Mouse (Mus musculus) stomach, embryonic 16.5 days (tissue): ENCODE results near the gene Rps6kb1. TPM values are rescaled to one million over a fixed set of nuclear protein-coding genes. Genes with fewer than 3 reads are reported as not detected.

Experiments used
- ATAC-seq: fragments of 200-750 bp; cut with Nextera tagmentation; 2 replicates; pipeline ENCODE4 v1.8.0; 2017; ENCODE audit warnings: moderate number of reproducible peaks, moderate TSS enrichment; ENCODE audit not compliant: insufficient read depth, low FRiP score
- H3K27ac ChIP-seq: fragments of 300-500 bp; sonication (generic); 2 replicates; pipeline ENCODE4 v1.5.1; 2014; ENCODE audit warnings: low read length
- H3K27me3 ChIP-seq: fragments of 300-500 bp; sonication (generic); 2 replicates; pipeline ENCODE4 v1.6.1; 2014; ENCODE audit warnings: low read length, control low read depth, mixed read lengths; ENCODE audit not compliant: control insufficient read depth, insufficient read depth
- H3K36me3 ChIP-seq: fragments of 300-500 bp; sonication (generic); 2 replicates; pipeline ENCODE4 v1.6.1; 2014; ENCODE audit warnings: low read length; ENCODE audit not compliant: control insufficient read depth, insufficient read depth
- H3K4me1 ChIP-seq: fragments of 300-500 bp; sonication (generic); 2 replicates; pipeline ENCODE4 v1.6.1; 2014; ENCODE audit warnings: low read length, control low read depth, mixed read lengths; ENCODE audit not compliant: control insufficient read depth, insufficient read depth
- H3K4me2 ChIP-seq: fragments of 300-500 bp; sonication (generic); 2 replicates; pipeline ENCODE4 v1.6.1; 2014; ENCODE audit warnings: low read depth, low read length, mixed read lengths
- H3K4me3 ChIP-seq: fragments of 300-500 bp; sonication (generic); replicated peaks from 2 replicates; pipeline ENCODE4 v1.5.1; 2014; ENCODE audit warnings: mild to moderate bottlenecking, low read length
- H3K9ac ChIP-seq: fragments of 300-500 bp; sonication (generic); 2 replicates; pipeline ENCODE4 v1.6.1; 2014; ENCODE audit warnings: low read length
- H3K9me3 ChIP-seq: fragments of 300-500 bp; sonication (generic); replicated peaks from 2 replicates; pipeline ENCODE4 v1.6.1; 2016; ENCODE audit warnings: low read length, control low read depth; ENCODE audit not compliant: control insufficient read depth
- WGBS: fragments of 180-500 bp; shearing (Covaris S2); extraction: QIAGEN DNeasy Blood & Tissue Kit; methylation state at CpG from one replicate; pipeline ENCODE4 v1.1.7; 2014; 5-methylcytosine and 5-hydroxymethylcytosine counted together
- polyA plus RNA-seq: library from polyadenylated mRNA; unstranded; fragments of >200 nt; fragmentation: Nextera tagmentation; extraction: Ambion mirVana; gene quantifications from 2 replicates; pipeline ENCODE4 v1.2.1, GENCODE M21; 2015

The Rps6kb1 gene
- polyA plus RNA-seq, 1 experiment from 2014 or later = 60.0 TPM

- Histone ChIP-seq H3K4me1 (peaks cover 14% of the 10 kb centered on the region), H3K36me3 (no peaks in the 10 kb centered on the region), H3K9ac (peak overlapping the region; percentile 95; the same call in 1 of the 2 replicates), H3K9me3 (no peaks in the 10 kb centered on the region), H3K4me2 (peak overlapping the region; percentile 64), H3K4me3 (peak overlapping the region; percentile 75; the same call in 1 of the 2 replicates), H3K27ac (peak overlapping the region; percentile 100), H3K27me3 (no peaks in the 10 kb centered on the region)
- WGBS = 19% methylated on average over 7 of the region's 7 CpGs
- ATAC-seq = no peak
These were observed 43.2 kb upstream of the Rps6kb1 start for GRCm38 (mm10) chr11:86587830-86588229.

GRCm38 (mm10) chr11:86586868-86587792 is 42.5 kb upstream of the Rps6kb1 start:
- Histone ChIP-seq H3K9ac (peak overlapping the region; percentile 95), H3K36me3 (no peaks in the 10 kb centered on the region), H3K27me3 (no peaks in the 10 kb centered on the region), H3K4me3 (peak overlapping the region; percentile 75), H3K4me2 (peak overlapping the region; percentile 64), H3K4me1 (peaks cover 14% of the 10 kb centered on the region), H3K27ac (peak overlapping the region; percentile 100), H3K9me3 (no peaks in the 10 kb centered on the region)
- peak; percentile 93 for ATAC-seq
- WGBS = 2% methylated on average over 15 of the region's 15 CpGs

- peak overlapping the region; percentile 95 for H3K9ac ChIP-seq
- no peaks in the 10 kb centered on the region for H3K9me3 ChIP-seq
- no peak for ATAC-seq
- peak overlapping the region; percentile 100 for H3K27ac ChIP-seq
- H3K4me2 ChIP-seq = peak overlapping the region; percentile 64
- peaks cover 19% of the 10 kb centered on the region for H3K4me1 ChIP-seq
- H3K4me3 ChIP-seq = peak overlapping the region; percentile 75
- H3K36me3 ChIP-seq = no peaks in the 10 kb centered on the region
- 11% methylated on average over 12 of the region's 12 CpGs for WGBS
- no peaks in the 10 kb centered on the region for H3K27me3 ChIP-seq
These were observed 41.7 kb upstream of the Rps6kb1 start for GRCm38 (mm10) chr11:86586177-86586867.

GRCm38 (mm10) chr11:86585598-86585984 is 41.0 kb upstream of the Rps6kb1 start:
- Histone ChIP-seq H3K4me1 (peaks cover 21% of the 10 kb centered on the region), H3K4me3 (peak overlapping the region; percentile 75), H3K36me3 (no peaks in the 10 kb centered on the region), H3K4me2 (peak overlapping the region; percentile 64), H3K9ac (peak overlapping the region; percentile 89), H3K27ac (peak overlapping the region; percentile 96), H3K9me3 (no peaks in the 10 kb centered on the region), H3K27me3 (no peaks in the 10 kb centered on the region)
- WGBS = 12% methylated on average over 3 of the region's 3 CpGs
- no peak for ATAC-seq

- Histone ChIP-seq H3K4me2 (peak overlapping the region; percentile 64), H3K27me3 (no peaks in the 10 kb centered on the region), H3K9ac (peak overlapping the region; percentile 89), H3K27ac (peak overlapping the region; percentile 96), H3K4me1 (peaks cover 22% of the 10 kb centered on the region), H3K36me3 (no peaks in the 10 kb centered on the region), H3K4me3 (peak overlapping the region; percentile 75), H3K9me3 (no peaks in the 10 kb centered on the region)
- WGBS = 52% methylated on average over 7 of the region's 7 CpGs
- ATAC-seq = no peak
These were observed 40.4 kb upstream of the Rps6kb1 start for GRCm38 (mm10) chr11:86584898-86585597.

GRCm38 (mm10) chr11:86583990-86584897 is 39.6 kb upstream of the Rps6kb1 start:
- no peaks in the 10 kb centered on the region for H3K36me3 ChIP-seq
- H3K9ac ChIP-seq = peak overlapping the region; percentile 89
- peak overlapping the region; percentile 64 for H3K4me2 ChIP-seq
- WGBS = 65% methylated on average over 14 of the region's 14 CpGs
- peak overlapping the region; percentile 75 for H3K4me3 ChIP-seq
- H3K9me3 ChIP-seq = no peaks in the 10 kb centered on the region
- H3K27ac ChIP-seq = peak overlapping the region; percentile 96
- H3K27me3 ChIP-seq = no peaks in the 10 kb centered on the region
- peaks cover 30% of the 10 kb centered on the region for H3K4me1 ChIP-seq
- ATAC-seq = no peak

- 86% methylated on average over 3 of the region's 3 CpGs for WGBS
- no peaks in the 10 kb centered on the region for H3K36me3 ChIP-seq
- H3K4me1 ChIP-seq = peaks cover 39% of the 10 kb centered on the region
- no peak overlapping the region for H3K9ac ChIP-seq
- no peak overlapping the region; the same call in 1 of the 2 replicates for H3K4me3 ChIP-seq
- H3K27ac ChIP-seq = peak overlapping the region; percentile 95; the same call in 1 of the 2 replicates
- no peaks in the 10 kb centered on the region for H3K9me3 ChIP-seq
- peak overlapping the region; percentile 64 for H3K4me2 ChIP-seq
- no peak for ATAC-seq
- H3K27me3 ChIP-seq = no peaks in the 10 kb centered on the region
These were observed 38.8 kb upstream of the Rps6kb1 start for GRCm38 (mm10) chr11:86583313-86583825.
